Mouse (Mus musculus) hindlimb bud, embryonic 11.5 days (tissue): ENCODE measurements around the gene Dnajc5.
A peak's percentile ranks its signal among the peaks of the same experiment; 100 is the strongest.

Experiments
- DNase-seq: peaks from one replicate; pipeline ENCODE4 v3.0.0-alpha.2; 2012; ENCODE audit warnings: low read depth, low spot score; ENCODE audit errors: extremely low spot score

The Dnajc5 gene

GRCm38 (mm10) chr2:181571941-181572670, 51.8 kb downstream of the Dnajc5 start:
- no peak for DNase-seq

- no peak for DNase-seq
Measured at GRCm38 (mm10) chr2:181572921-181573920, 52.9 kb downstream of the Dnajc5 start.

- DNase-seq = no peak
Measured at GRCm38 (mm10) chr2:181573961-181574360, 53.7 kb downstream of the Dnajc5 start.

GRCm38 (mm10) chr2:181574921-181575545, 54.7 kb downstream of the Dnajc5 start:
- DNase-seq = no peak

- DNase-seq = no peak
Measured at GRCm38 (mm10) chr2:181576613-181577012, 56.3 kb downstream of the Dnajc5 start.

GRCm38 (mm10) chr2:181577126-181577525, 56.8 kb downstream of the Dnajc5 start:
- no peak for DNase-seq

GRCm38 (mm10) chr2:181577981-181578581, 57.8 kb downstream of the Dnajc5 start:
- DNase-seq = no peak

DNA sequence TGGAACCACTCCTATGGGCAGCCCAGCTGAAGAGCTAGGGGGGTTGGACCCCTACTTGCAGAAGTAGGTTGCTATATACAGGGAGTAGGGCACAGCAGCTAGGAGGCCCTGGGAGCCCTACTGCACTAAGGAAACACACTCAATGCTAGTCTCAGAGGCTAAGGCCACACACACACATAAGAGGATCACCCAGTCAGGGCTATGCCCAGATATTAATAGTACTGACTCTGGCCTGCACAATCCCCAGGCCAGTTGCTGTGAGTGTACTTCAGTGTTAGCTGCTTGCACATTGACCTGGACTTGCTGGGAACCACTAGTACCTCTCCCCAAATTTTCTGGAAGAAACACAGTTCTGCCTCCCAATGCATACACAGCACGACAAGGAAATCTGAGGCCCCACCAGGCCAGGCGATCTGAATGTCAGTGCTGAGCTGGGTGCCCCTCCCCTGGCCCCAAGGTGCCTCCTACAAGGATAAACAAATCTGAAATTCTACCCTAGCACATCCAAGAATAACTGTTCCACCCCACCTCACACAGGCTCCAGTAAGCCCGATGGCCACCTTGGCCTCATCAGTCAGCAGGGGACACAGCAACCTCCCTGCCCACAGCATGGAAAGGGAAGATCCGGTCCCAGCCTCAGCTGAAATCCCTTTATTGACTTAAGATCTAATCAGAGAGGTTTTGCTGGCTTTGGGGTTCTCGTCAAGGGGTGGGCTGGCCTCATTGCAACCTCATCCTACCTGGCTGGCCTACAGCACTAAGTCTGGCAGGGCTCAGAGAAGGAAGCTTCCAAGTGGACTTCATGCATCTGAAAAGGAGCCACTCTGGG, 58.7 kb downstream of the Dnajc5 start:
- no peak for DNase-seq

- no peak for DNase-seq
Measured at GRCm38 (mm10) chr2:181579681-181580080, 59.4 kb downstream of the Dnajc5 start.

- no peak for DNase-seq
Measured at GRCm38 (mm10) chr2:181580131-181580772, 60.0 kb downstream of the Dnajc5 start.

GRCm38 (mm10) chr2:181581016-181581401, 60.7 kb downstream of the Dnajc5 start:
- DNase-seq = peak; percentile 84

DNA sequence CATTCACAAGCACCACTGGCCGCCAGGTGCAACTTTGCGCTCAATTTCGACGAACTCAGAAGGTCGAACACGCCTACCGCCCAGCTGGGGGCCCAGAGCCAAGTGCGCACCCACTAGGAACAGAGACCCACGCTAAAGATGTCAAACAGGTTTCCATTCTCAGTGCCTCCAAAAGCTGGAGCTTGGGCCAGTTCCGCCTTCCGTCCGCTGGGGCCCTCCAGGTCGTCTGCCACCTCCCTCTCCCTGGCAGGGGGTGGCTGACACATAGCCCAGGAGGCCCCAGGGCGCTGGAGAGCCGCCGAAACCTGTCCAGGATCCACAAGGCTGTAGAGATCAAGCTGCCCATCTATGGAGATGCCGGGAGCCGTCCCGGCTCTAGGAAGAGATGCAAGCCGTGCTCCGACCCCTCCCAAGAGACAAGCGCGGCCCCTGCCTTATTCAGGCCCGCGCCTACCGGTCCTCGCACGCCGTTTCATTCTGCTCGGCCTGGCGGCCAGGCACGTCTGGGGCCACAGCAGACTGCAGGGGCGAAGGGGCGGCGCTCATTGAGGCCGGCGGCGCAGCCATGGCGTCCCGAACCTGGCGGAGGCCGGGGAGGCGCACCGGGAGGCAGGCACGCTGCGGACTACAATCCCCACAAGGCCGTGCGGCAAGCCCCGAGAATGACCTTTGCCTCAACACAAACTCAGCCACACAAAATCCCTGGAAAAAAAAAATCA, 61.3 kb downstream of the Dnajc5 start:
- DNase-seq = no peak

DNA sequence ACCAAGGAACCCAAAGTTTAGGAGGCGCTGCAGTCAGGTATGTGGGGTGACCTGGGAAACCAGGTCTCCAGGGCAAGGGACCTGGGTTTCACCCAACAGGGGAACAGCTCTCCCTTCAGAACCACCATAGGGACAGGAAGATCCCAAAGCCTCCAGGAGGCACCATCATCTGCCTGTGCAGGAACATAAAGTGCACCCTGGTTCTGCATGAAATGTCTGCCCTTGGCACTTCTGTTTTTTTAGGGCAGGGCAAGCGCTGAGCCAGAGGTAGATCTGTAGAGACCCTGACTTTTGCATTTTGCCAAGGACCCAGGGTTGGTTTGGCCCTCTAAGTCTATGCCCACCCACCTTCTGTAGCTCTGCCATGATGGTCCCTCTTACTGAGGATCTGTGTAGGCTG, 62.1 kb downstream of the Dnajc5 start:
- no peak for DNase-seq

DNA sequence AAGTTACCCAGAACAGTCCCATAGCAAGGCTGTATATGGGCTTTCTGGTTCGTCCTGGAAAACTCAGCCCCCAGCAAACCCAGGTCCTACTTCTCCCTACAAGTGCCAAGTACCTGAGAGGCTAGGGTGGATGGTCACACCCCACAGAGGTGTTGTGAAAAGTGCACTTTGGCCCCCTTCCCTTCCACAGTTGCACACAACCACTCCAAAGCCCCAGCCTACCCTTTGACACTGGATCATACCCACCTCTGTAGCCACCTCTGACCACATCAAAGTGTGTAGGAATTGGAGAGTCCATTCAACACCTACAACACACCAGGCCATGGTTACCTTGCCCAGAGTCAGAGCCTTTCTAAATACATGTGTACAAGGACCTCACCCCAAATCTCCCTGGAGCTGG, 62.7 kb downstream of the Dnajc5 start:
- no peak for DNase-seq

- no peak for DNase-seq
Measured at GRCm38 (mm10) chr2:181583460-181584257, 63.4 kb downstream of the Dnajc5 start.

DNA sequence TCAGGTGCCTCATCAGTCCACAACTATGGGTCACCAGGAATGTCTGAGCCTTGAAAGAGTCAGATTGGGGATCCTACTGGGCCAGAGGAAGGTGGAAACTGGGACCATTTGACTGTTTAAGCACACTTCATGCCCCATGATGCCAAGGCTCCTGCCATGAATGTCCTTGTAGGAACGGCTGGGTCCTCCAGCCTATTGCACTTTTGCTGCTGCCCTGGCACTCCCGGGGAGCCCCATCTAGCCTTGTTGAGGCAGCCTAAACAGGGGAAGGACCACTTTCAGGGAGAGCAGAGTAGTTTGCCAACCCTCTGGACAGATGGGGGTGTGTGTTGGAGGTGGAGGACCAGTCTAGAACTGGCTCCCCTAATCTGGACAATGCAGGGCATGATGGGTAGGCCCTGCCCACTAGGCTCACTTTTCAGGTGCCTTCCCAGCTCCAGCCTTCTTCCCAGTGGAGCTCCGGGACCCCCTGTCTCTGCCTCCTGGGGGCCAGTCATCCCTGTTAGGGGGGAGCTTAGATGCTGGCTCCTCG, 64.2 kb downstream of the Dnajc5 start, which contains the start of gene Uckl1:
Uckl1 (minus strand) TSS at position 482 of the 532 bp plus-strand sequence.
- DNase-seq = no peak

GRCm38 (mm10) chr2:181585506-181585905, 65.2 kb downstream of the Dnajc5 start:
- no peak for DNase-seq

DNA sequence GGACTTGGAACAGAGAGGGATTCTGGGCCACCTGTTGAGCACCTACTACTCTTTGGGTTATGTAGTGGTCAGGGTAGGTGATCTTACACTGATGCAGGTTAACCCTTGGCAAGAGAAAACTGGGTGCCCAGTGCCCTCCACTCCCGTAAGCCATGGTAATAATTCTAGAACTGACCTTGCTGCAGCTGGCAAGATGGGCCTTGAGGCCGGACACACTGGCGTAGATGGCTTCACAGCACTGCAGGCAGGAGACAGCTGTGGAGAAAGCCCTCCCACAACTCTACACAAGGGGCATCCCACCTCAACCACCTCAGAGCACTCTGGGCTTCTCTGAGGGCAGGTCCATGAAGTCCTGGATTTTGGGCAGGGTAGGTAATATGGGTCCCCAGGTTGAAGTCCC, 65.8 kb downstream of the Dnajc5 start:
- DNase-seq = no peak
